Mouse (Mus musculus) right cerebral cortex, adult 2 months (tissue): ENCODE data around the gene Sox14.

Source experiments
- DNase-seq, 2 experiments: peaks; one replicate each; pipeline ENCODE4 v3.0.0; 2021 to 2022; ENCODE audit warnings: low spot score in 2 of 2

Sox14 gene

DNA sequence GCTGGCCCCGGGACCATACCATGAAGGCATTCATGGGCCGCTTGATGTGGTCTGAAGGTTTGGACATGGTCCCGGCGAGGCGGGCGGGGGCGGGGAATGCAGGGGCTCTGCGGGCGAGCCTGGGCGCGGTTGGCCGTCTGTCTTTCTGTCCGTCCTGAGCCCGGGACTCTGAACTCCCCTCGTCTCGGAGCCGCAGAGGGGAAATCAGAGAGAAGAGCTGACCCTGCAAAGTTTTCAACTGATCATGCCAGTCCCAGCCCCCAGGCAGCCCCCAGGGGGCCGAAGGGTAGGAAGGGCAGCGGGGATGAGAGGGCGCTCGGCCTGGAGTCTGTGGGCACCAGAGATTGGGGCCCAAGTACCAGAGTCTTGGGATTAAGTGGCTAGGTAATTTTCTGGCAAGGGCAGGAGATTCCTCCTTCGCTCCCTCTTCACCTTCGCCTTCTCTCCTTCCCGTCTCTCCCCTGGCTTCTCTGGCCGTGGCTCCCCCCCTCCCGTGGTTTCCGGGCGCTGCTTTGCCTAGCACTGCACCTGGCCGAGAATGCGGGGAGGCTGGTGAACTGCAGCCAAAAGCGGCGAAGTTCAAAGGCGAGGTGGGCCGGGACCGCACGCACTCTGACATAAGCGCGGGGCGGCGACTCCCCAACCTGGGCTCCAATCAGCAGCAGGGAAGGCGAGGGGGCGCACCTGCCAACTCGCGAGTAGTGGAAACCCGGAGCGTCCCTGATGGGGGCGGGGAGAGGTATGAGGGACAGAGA is at the start of gene Sox14:
TSS of gene Sox14 (minus strand) at position 553 of the 755 bp plus-strand sequence.
- DNase-seq, result no peak

DNA sequence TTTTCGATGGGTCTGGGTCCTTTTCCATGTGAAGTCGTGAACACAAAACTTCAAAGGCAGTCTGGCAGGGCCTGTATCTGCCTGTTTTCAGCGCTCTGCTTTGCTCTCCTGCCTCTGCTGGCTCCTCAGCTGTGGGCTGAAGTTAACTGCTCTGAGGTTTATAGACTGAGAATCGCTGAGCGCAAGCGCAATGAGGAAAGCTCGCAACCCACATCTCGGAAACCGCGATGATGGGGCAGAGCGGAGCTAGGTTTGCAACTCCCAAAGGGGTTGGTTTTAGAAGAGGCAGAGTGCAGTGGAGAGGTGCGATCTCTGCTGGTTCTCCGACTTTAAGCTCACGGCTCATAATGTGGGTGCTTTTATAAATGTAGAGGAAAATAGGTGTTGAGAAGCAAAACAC is 3.3 kb upstream of the Sox14 start:
- DNase-seq, result no peak

DNA sequence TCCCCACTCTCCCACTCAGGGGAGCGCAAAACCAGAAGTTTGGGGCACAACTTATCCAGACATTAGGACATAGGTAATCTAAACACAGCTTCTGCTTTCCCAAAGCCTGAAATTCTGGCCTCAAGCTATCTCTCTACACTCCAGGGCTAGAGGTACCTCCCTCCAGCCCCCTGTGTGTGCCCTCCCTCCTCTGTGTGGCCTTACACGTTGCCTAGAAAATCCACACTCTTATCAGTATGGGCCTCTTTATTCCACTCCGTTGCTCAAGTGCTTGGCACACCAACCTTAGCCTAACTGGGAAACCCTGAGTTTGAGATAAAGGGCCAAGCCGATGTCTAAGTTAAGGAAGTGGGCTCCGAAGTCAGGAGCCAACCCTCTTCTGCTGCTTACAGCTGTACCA is 2.6 kb upstream of the Sox14 start:
- no peak for DNase-seq

DNA sequence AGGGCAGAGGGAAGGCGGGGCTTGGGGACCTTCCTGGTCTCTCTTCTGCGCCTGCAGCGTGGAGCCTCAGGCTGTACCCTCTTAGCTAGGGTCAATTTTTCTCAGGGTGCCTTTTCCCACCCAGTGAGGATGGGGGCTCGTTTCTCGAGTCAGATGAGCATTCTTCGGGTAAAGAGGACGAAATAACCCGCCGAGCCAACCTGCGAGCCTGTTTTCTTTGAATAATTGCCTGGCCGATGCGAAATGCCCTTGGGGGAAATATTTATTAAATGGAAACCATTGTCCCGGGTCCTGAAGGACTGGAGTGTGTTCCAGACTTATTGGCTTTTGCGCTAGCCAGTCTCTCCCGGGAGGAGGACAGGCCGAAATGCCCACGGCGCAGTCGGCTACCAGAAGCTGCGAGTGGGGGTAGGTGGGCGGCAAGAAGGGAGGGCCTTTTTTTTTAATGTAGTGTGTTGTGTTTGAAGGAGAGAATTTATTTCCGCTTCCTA is 1.1 kb upstream of the Sox14 start:
- no peak for DNase-seq

DNA sequence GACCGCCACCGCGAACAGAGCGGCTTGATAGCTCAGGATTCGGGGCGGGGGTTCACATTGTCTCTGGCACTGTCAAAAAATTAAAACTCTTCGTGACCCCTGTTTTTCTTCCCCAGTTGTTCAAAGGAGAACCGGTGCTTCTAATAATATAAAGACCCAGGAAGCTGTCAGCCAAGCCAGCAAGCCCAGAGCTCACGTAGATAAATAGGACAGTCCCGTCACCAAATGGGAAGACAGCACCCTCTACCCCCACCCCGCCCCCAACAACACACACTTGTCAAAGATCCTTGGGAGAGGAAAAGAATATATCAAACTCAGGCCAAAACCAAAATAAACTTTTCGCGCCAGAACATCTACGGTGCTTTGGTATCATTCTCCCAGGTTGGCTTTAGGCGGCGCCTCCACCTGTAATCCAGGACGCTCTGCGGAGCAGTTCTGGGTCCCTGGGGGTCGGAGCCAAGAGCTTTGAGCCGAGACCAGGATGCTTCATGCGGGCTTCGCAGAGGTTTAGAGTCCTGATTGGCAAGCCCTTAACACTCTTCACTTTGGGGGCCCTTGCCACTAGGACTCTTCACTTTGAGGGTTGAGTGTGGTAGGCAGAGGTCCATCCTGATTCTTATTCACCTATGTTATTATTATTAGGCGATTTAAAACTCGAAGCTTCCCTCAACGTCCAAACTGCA is 544 bp upstream of the Sox14 start:
- no peak for DNase-seq

DNA sequence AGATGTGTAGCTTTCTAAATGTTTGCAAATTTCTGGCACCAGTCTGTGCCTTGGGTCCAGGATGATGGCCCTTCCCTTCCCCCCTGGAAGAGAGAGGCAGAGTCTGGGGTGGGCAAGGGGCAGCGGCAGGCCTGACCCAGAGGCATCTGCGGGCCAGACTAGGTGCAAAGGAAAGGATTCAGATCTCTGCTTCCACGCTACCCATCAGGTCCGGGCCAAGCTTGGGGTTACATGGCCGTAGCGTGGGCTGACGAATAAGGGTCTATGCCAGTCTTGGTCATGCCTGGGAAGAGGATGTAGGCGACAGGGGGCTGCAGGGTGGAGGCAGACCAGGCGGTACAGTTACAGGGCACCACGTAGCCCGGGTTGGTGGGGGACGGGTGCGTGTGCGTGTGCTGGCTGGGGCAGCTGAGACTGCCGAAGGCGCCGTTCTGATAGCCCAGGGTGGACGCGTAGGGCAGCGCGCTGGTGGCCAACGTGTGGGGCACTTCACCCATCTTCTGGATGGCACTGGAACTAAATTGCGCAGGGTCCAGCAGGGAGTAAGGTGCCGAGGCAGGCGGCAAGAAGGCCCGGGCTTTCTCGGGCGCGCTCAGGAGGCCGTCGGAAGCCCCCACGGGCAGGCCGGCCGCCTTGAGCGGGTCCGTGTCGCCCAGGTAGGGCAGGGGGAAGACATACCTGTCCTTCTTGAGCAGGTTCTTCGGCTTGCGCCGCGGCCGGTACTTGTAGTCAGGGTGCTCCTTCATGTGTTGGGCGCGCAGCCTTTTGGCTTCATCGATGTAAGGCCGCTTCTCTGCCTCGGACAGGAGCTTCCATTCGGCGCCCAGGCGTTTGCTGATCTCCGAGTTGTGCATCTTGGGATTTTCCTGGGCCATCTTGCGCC is 994 bp downstream of the Sox14 start:
- no peak for DNase-seq

DNA sequence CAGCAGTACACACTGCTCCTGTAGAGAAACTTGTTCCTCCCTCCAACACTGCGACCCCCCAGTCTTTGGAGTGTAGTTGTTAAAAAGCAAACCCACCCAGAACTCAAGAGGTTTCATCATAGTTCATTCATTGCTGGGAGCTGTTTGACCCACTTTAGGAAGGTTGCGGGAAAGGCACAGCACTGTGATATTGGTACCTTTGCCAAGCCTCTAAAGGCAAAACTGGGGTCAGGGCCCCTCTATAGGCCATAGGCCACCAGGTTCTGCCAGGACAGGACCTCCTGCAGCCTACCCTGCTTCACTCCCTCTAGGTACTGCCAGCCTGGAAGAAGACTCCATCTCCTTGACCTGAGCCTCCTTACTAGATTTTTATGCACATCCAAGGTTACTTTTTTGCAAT is 2.2 kb downstream of the Sox14 start:
- peak in 1 of 2 experiments; percentile 1 for DNase-seq

DNA sequence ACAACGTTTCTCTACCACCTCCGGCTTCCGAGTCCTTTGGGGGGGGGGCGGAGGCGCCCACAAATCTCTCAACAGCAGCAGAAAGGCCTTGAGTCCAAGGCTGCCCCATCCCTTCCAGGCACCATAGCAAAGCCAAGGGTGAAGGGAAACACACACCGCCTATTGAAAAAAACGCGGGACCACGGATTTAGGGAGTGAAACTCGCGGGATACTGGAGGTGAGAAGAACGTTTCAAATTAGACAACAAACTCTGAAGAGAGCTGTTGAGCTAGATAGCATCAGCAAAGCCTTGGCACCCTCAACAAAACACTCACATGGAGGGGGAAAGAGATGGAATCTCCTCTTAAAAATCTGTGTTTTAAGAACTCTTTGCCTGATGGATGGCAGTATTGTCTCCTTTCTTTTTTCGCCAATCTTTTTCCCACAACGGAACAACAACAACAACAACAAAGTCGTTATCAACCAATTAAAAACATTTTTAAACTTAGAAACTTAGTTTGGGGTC is 2.8 kb downstream of the Sox14 start:
- peak in 1 of 2 experiments; percentile 3 for DNase-seq

DNA sequence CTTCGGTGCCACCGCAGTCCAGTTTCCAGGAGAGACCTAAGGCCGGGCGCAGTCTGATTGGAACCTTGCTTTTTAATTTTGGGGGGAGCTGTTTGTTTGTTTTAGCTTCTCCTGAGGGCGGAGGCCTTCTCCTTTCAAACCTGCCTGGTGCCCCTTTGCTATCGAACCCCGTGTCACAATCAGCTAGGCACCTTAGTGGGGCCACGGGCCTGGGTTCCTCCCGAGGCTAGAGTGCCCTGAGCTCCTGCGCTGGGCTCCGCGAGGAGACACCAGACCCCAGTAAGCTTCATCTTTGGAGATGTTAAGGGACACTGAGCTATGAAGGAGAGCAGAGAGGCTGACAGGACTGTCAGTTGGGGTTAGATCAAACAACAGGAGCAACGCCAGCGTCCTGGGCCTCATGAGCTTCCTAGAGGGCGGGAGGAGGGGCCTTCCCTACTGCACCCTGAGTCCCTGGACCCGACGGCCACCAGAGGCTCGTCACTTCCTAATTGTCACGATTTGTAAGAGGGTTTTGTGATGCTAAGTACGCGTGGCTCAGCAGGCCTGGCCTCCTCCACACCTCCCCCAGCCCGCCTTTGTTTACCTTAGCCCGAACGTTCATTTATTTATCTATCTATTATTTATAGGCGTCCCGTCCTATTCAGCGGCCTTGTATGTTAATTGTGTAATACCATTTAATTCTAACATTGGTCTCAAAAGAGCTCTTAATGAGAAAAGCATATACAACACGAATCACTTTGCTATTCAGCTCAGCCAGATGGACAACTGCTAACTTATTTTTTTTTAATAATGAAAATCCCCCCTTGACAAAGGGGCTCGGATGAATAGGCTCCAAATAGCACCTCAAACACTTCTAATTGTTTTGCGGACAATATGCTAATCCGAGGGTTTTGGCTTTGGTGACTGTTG is 3.5 kb downstream of the Sox14 start:
- peak in 1 of 2 experiments; percentile 3 for DNase-seq

DNA sequence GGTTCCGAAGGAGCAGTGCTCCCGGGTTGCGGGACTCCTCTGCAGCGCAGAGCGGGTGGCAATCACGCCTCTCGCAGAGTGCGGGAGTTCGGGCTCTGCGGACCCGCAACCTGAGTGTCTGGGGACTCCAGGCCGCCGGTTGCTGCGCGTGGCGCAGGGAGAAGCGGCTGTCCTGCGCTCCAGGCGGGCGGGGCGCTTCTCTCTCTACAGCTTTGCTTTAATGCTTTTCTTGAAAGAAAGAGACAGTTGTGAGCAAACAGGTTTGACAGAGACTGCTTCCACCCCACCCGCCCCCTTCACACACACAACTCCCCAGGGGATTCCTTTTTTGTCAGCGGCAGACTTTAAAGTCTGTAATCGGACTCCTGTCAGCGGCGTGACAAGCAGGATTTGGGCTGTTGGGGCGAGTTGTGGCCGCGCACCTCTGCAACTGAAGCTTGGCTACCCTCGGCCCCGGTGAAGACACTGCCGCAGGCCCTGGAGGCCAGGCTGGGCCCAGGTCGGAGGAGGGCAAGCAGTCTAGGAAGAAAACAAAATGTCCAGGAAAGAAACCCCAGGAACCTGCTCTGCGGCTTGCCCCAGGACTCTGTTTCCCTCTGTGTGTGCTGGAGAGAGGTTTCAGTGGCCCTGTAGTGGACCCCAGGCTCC is 4.3 kb downstream of the Sox14 start:
- DNase-seq, result peak in 1 of 2 experiments; percentile 7

DNA sequence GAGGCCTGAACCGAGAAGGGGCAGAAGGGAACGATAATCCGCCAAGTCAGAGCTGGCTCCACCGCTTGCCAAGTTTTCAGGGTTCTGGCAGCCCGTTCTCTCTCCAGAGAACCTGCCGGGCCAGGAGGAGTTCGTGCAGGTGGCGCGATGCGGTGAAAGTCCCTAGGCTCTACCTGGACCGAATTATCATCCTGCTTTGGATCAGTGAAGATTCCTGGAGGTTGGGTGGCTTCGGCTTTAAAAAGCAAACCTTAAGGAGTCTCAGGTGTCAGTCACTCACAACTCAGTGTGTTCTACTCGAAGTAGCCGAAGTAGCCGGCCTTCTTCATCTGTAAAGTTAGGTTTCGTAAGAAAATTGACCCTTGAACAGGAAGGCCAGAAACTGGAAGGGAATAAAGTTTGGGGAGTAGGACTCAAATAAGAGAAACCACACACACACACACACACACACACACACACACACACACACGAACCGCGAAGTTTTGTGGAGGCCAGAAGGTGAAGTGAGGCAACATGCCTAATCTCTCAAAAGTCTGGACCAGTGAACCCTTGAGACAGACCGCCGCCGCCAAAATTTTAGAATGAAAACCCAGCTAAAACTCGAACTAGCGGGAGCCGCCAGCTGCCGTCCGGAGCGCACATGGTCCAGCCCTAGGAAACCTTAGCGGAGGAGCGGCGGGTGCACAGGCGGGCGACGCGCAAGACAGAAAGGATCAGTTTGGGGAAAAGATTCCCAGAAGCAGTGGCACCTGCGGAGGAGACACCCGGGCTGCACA is 5.0 kb downstream of the Sox14 start:
- DNase-seq, result peak in 1 of 2 experiments; percentile 3

DNA sequence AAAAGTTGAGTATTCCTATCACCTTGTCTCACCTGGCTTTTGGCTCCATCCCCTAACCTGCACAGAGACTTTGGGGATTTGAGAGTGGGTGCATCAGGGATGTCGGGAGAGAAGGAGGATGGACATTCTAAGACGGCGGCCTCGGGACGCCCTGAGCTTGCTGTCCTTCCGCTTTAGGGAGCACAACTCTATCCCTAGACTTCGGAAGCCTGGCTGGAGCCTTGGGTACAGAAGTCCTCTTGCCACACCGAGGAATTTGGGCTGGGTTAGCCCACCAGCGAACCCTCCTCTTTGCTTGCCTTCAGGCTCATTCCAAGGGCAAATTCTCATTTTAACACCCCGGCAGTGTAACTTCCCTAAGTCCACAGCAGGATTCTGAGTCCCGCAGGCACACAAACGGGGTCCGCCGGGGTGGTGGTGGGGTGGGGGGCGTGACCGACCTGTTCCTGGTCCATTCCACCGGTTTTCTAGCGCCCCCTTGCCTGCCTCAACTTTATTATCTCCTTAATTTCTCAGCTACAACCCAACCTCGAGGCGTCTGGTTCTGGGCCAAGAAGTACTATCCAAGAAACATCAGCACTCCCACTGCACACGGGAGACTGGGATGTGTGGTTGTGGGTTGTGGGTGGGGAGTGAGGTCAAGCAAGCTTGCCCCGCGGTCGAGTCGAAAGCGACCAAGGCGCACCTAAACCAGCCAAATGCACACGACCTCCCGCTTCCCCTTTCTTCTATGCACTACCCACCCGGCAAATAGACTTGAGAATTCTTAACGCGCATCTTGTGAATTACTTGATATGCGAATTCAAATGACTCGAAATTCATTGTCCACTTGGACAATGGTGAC is 5.8 kb downstream of the Sox14 start:
- peak in 1 of 2 experiments; percentile 2 for DNase-seq

DNA sequence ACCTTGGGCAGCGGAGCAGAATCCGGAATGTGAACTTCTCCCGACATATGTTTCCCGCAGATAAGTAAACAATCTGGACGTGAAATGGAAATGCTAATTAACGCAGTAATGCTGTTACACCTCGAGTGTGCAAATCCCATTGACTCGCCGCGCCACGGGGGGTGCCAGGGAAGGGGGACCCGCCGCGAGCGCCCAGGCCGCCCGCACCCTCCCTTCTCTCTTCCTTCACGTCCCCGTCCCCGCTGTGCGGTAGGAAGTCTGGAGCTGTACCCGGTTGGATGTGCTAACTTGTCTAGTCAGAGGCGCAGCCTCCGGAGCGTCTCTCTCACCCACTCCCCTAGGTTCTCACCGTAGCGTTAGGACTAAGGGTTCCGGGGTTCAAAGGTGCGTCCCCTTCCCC is 6.7 kb downstream of the Sox14 start:
- DNase-seq, result peak in 1 of 2 experiments; percentile 4

DNA sequence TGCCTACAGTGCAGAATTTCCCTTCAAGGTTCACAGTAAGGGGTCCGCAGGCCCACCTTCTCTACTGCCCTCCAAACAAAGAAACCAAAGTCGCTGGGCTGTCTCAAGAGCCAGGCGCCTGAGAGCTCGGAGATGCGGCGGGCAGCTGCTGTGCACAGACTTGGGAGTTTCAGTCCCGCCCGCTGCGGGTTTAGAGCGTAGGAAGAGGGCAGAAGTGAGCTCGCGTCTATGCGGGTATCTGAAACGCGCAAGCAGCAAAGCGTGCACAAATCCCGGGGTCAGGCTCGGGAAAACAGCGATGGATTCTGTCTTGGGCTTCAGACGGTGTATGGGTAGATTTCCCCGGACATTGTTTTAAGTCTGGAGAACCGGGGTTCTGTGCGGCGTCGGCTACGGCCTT is 7.4 kb downstream of the Sox14 start:
- DNase-seq, result peak in 1 of 2 experiments; percentile 28

DNA sequence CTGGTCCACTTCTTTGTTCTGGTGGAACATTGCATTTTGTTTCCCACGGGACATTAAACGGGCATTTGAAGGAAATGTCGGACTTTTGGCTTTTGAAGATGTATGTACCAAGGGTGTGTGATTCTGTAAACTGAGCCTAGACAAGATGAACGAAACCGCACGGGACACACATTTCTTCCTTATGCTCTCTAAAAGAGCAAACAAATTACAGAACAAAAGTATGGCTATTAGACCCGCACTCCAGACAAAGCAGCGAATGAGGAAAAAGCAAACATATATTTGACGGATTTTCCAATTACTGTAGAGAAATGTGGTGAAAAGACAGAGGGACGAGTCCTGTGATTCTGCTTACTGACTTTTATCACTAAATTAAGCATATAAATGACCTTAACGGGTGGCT is 7.9 kb downstream of the Sox14 start:
- peak in 1 of 2 experiments; percentile 7 for DNase-seq

DNA sequence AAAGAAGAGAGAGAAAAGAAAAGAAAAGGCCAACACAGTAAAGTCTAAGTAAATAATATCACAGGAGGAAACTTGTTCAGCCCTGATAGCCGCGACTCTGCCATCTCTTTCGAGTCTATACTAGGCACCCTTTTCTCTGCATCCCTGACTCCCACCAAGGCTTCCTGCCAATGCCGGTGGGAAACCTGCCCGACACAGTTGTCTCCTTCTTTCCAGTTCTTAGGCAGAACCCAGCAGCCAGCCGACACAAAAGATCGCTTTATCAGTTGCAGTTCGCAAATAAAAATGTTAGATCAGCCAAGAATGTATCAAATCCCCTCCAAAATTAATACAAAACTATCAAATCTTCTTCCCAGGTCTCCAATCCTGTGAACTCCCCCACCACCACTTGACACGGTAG is 13.0 kb downstream of the Sox14 start:
- DNase-seq, result no peak

DNA sequence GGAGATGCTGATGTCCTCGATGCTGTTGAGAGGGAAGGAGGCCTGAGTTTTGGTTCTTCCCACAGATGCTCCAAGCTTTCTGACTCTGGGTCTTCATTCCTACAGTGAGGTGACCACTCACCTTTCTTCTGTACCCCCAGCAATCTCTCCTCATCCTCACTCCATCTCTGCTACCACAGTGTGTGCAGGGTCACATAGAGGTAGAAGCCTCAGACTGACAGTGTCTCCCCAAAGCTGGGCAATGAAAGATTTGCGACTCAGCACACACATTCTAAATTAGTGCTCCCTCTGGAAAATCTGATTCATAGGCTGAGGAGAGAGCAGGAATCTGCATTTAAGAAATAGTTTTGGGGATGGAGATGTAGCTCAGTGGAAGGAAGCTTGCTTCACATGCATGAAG is 21.5 kb downstream of the Sox14 start:
- no peak for DNase-seq

DNA sequence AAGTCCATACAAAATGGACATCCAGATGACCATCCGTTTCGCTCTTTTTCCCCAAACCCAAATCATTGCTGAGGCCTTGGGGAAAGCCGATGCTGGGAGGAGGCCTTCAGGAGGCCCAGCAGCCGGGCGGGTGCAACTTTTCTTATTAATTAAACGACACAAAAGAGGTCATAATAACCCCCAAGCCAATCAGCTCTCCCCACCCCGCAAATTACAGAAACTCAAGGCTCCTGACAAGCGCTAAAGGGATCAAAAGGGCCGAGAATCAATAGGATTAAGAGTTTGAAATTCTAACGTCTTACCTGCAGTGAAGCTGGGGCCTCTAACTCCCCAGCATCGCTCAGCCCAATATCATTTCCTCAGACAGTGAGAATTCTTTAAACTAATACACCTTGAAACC is 22.6 kb downstream of the Sox14 start:
- DNase-seq, result no peak

DNA sequence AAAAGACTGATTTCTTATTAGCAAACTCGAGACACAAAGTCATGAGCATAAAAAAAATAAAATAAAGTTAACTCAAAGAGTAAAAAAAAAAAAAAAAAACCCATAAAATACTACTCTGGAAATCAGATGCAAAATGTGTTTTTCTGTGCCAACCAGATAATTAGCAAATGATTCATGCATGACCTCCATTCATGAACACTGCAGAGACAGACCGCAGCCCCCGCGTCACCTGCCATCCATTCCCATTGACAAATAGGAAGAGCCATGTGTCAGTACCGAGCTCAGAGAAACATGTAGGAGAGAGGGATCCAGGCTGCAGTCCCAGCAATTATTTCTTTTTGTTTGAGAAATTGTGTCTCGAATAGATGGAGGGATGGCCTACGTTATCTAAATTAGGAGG is 25.6 kb downstream of the Sox14 start:
- DNase-seq, result no peak
